Mouse (Mus musculus) embryonic fibroblast, embryonic 13.5 days (primary cell): ENCODE results near the gene Gm20458.

Experiments
- CTCF ChIP-seq: IDR thresholded peaks from 2 replicates; pipeline ENCODE4 v1.5.1; 2011; ENCODE audit warnings: mild to moderate bottlenecking, control low read depth, low read length, moderate library complexity, borderline replicate concordance; ENCODE audit not compliant: insufficient read depth
- POLR2A ChIP-seq: IDR thresholded peaks from 2 replicates; pipeline ENCODE4 v1.6.1; 2011; ENCODE audit warnings: low read depth, mild to moderate bottlenecking, control low read depth, low read length, moderate library complexity

GRCm38 (mm10) chr2:164434681-164435080 is 26.1 kb upstream of the Gm20458 start:
- TF ChIP-seq CTCF (no peak), POLR2A (no peak)
